Mouse (Mus musculus) heart, adult 8-10 months (tissue): ENCODE measurements at regions not wholly inside any gene's neighbourhood (a gene's known extent, or its start where the extent isn't known, plus 50 kb on each side); places are given as distances from the start of the nearest gene placed in this dataset.

Experiments used
- DNase-seq: peaks from one replicate; pipeline ENCODE4 v3.0.0; 2022; ENCODE audit warnings: low spot score

DNA sequence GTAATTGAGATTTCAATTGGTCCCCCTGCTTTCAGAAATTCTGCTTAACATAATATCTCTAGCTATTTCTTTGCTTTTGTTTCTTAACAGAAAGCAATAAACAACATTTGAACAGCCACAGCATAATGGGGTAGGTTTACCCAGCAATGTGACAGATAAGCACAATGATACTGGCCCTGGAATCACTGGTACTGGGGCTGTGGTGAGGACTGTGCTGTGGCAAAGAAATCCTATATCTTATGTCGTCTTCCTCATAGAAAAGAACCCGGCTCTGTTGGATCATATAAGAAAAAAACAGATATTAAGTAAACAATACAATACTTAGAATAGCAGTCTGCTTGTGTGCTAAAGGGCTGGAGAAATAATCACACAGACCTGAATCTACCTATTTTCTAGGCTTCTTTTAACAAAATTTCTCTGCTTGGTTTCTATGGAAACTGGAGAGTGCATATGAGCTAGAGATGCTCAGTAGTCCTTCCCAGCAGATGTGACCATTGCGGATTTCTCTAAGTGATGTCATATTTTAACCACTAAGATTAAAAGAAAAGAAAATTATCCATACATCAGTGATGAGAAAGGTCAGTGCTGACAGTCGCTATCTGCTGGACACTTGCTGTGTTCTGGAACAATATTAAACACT is 119.8 kb upstream of the Gnao1 start:
- no peak for DNase-seq

DNA sequence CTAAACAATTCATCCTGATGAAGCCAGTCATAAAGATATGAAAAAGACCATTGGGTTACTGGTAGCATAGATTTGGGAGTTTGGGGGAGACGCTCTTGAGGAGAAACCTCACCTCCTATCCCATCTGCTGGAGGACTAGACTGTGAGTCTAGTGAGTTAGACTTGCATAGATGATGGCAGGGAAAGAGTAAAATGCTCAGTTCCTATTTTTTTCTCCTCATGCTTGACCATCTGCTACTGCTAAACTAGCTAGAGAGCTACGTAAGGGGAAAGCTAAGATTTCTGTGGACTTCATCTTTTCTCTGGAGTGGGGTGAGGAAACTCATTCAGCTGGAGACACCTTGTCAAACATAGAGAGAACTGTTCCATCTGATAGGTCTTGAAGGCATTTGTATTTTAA is 118.4 kb upstream of the Gnao1 start:
- DNase-seq = no peak

DNA sequence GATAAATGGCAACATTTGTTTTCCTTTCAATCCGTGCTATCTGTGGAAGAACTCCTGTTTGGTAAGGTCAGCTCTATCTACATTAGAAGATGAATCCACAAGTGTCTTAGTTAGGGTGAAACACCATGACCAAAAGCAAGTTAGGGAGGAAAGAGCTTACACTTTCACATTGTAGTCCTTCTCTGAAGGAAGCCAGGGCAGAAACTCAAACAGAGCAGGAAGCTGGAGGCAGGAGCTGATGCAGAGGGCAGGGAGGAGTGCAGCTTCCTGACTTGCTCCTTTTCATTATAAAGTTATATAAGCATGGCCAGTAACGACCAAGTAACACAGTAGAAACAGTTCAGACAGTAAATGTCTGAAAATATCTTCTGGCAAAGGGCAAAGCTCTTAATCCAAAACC is 117.9 kb upstream of the Gnao1 start:
- DNase-seq = no peak

DNA sequence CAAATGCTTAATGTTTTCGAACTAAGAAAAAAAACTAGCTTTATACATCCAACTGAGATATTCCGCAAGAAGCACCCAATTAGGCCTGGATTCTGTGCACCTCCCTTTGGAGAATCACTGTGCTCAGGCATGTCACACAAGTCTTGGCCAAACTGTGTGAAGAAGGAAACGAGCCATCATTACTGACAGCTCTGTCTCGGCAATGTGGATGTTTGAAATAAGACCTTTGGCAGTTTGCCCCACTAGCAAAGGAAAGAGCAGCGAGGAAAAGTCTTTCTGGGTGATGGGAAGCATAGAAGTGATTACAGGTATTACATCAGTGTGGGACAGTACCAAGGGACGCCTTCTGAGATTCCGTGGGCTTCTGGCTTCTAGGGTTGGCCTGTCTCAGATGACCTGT is 112.6 kb upstream of the Gnao1 start:
- no peak for DNase-seq

DNA sequence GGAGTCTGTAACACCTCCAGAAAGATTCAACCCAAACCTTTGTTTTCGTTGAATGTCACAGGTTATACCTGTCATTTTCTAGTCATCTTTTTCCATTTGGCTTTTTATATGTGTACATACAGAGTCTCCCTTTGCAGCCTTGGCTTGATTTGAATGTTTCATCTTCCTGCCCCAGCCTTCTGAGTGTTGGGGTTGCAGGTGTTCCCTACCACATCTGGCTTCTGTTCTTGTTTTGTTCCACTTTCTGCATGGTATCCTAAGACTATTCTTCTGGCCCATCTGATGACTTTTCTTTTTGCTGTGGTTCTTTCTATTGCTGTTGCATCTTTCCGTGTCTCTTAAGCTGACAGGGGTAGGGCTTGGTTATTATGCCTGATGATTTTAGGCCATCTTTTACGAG is 111.3 kb upstream of the Gnao1 start:
- no peak for DNase-seq

DNA sequence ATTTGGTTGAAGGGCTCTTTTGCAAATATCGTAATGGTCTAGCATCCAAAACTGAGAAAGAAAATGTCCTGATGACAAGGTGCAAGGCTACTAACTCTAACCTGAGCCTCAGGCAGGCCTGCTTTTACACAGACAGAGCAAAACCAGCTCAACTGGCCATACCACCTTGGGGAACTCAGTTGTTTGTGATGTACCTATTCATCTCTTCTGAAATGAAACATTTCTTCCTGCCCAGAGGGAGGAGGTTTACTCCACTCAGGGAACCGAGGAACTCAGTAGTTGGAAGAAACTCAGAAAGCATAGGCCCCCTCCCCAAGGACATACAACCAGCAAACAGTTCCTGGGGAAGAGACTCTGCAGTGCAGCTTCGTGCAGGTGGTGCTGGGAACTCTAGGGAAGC is 108.4 kb upstream of the Gnao1 start:
- DNase-seq = no peak

DNA sequence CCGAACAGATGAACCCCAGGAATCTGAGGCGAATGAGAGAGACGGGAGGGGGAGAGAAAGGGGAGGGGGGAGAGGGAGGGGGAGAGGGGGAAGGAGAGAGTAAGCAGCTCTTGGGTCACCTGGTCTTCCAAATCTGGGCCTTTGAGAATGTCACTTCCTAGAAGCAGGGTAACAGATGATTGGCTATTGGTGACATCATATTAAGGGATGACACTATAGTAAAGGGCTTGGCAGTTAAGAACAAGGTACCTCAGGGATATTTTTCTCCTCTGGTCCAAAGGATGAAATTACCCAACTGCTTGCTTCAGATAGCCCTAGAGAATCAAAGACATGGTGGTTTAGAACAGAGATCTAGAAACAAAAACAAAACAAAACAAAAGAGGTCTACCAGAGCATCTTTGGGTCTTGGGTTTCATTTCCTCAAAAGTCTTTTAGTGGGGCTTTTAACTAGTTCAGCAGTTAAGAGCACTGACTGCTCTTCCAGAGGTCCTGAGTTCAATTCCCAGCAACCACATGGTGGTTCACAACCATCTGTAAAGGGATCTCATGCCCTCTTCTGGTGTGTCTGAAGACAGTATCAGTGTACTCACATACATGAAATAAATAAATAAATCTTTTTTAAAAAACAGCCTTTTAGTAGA is 97.6 kb upstream of the Gnao1 start:
- no peak for DNase-seq

DNA sequence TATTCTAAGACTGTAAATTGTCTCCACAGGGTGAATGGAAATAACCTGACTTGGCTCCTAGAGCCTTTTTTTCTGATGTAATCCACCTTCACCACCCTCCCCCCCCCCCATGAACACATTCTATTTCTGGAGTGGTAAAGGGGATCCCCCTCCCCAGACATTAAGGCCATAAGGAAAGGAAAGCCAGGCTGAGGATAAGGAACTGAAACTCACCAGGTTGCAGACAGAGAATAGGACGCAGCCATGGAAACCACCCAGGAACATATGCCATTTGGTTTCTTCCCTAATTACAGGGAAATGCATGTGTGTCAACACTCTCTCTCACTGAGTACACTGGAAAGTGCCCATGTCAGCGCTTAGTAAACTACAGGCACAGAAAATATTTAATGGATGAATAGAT is 96.5 kb upstream of the Gnao1 start:
- DNase-seq = no peak

DNA sequence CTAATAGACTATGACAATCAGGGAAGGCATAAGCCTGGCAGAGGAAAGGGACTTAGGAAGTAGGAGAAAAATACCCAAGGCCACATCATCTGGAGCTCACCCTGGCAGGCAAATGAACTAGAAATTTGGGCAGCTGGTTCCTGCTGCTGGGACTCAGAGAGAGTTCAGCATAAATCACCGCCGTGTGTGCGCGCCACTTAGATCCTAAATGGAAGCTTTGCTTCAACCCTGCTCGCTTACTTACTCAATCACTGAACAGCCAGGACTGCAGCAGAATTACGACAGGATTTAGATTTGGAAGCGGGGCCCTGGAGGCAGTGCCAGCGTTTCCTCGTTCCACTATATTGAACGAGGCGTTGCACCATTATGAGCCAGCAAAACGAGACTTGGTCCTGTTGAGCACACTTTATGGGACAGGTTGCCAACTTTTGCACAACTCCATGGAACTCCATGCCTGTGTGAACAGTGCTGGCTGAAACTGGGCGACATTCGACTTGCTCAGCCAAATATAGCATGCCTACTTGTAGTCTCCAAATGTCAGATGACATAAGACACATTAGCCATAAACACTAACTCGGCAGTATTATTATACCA is 84.8 kb upstream of the Gnao1 start:
- no peak for DNase-seq

DNA sequence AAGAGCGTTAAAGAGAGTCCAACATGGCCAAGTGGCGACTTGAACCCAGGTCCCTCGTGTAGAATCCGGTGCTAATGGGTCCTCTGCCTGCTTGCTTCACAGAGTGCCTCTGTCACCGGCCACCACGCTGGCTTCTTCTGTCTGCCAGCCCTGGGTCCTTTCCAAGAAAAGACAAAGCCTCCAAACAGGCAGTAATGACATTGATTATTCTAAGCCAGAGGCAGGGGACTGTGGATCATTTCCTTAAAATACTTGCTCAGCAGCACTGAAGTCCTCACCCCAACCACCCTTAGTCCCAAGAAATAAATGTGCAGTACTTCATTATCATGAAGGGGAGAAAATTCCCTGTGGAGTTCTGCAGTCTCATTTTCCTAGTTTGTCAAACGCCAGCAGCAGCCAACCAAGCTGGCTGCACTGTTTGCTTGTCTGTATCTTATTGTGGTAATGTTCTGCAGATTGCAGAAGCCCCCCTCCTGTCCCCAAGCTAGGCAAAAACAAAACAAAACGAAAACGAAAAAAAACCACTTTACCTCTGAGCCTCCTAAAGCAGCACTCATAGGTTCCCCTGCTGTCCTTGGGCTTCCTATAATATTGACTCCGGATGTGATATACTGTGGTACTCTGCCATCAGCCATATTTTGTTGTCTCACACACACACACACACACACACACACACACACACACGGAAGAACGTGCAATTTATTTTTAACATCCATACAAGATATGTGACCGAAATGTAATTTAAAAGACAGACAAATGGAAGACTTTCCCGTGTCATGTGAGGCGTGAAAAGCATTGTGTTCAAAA is 80.4 kb upstream of the Gnao1 start:
- no peak for DNase-seq

DNA sequence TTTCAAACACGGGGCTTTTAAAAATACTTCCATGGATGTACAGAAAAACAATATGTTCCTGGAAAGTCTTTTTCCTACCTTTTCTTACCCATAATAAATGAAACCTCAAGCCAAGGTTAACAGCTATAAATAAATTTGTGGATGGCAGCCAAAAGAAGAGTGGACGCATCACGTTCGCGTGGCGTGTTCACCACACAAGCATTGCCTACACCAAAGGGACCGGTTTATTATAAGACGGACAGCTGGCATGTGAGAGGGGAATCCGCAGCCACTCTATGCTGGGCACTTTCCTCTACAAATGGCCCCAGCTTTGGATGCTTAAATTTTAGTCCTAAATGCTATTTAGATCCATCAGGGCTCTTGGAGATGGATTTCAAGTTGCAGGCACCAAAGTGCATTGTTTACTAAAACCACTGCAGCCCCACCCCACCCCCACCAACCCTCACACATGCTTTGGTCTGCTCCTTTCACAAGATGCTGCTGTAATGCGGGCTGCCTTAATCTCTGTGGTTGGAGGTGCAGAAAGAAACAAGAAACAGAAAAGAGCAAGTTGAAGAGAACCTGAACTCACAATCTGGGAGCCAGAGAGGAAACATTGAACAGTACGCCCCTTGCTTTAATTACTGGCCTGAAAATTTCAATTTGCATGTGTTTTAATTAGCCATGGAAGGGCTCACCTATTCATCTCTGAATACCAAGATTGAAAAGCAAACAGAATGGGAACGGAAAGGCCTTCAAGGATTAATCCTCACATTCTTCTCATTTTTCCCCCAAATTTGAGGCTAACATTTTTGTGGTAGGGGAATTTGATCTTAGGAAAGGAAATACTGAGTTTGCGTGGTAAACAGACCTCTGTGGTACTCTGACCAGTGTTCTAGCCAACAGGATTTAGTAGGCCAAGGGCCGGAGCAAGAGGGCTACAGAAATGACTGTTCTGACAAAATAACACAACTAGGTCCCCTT is 78.7 kb upstream of the Gnao1 start:
- no peak for DNase-seq

DNA sequence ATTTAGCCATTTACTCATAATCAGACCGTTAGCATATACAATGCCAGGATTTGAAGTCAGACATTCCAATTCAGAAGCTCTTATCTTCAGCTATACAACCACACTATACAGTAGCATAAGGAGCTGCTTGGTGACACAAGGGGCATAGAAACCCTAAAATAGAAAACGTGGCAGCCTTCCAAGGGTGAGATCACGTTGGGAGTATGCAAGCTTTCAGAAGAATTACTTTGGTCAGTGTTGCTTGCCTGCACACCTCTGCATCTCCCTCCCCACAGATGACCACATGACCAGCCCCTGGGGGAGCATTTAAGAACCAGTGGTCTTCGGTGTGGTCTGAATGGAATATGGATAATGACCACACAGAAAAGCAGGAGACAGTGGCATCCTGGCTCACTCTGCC is 74.9 kb upstream of the Gnao1 start:
- DNase-seq = peak; percentile 13

DNA sequence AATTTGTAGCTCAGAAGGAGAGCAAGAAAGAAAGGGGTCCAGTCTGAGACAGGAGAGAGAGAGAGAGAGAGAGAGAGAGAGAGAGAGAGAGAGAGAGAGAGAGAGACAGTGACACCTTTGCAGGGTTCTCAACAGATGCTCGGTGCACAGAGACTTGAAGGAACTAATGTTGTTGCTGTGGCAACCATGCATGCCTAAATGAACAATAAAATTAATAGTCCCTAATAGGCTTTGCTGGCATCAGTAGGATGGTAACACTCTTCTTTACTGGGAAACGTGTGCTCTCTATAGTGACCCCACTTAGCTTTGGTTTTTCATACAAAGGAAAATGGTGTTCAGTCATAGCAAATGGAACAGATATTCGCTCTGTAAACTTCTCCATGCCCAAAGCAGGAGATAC is 69.5 kb upstream of the Gnao1 start:
- DNase-seq = no peak

DNA sequence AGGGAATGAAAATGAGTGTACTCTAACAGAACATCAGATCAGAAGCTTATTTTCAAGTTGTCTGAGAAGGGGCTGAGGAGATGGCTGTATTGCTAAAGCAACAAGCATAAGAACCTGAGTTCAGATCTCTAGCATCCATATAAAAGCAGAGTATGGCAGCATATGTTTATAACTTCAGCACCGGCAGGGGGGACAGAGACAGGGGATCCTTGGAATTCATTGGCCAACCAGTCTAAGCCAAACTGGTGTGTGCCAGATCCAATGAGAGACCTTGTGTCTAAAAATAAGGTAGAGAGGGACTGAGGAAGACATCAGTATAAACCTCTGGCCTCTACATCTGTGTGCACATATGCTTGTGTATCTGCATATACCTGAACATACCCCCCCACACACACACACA is 61.0 kb upstream of the Gnao1 start:
- no peak for DNase-seq

DNA sequence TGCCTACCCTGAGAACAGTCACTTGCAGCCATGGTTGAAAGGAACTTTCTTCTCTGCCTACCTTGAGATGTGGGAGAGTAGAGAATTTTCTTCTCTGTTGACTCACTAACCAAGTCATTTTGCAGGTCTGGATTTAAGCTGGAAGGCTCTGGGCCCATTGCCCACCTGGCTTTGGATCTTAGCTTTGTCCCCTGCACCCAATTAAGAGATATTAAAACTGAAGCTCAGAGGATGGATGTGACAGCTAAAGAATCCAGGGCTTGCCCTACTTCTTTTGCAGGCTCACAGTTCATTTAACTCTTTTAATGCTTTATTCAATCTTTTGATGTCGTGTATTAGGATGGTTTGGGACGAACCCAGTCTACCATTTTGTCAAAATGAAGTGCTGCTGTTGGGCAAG is 58.8 kb upstream of the Gnao1 start:
- no peak for DNase-seq

DNA sequence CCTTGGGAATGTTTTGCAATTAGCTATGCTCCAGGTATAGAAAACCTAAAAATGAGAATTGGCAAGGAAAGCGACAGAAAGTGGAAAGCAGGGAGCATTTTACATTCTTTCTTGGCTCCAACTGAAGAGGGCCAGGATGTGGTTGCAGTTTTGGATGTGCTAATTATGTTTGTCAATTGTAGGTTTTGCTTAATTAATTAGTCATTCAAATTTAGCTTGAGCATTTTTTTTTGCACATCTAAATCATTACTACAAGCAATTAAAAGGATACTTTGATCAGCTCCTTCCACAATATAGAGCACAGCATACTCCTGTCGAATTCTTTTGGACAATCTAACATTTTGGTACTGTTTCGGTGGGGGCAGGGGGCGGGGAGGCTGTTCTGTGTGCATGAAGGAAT is 53.8 kb upstream of the Gnao1 start:
- no peak for DNase-seq
